Mouse (Mus musculus): ENCODE data around the gene Pnma5.

Gene Pnma5

DNA sequence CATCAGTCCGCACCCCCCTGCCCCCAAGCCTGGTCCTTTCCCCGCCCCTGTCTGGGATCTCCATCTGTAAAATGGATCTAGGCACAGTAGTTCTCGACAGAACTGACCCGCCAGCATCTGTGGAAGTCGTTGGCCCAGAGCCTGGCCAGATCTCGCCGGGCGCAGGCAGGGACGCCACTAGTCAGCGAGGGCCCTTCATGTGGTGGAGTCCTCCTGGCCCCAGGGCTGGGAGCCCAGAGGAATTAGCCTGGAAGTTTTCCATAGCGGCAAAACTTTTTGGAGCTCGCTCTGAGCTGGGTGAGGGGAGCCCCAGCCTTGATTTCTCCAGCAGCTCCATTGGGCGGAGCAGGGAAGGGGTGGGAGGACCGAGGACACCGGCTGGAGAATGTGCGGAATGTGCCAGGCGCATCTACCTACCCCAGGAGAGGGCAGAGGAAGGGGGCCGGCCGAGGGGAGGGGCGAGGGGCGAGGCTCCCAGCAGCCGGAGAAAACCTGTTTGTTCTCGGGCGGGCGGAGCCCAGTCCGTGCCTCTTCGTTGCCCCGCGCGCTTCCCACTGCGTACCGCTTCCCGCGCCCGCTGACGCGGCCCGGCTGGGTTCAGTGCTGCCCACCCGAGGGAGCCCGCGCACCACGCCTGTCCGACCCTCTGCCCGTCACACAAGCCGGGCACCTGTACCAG is 49.9 kb downstream of the Pnma5 start, which contains the start of gene Zfp185:
Zfp185 (plus strand) TSS at position 499 of the 679 bp plus-strand sequence.
- DNase-seq (ENCODE audit: low read depth in 2 of 2, low spot score in 2 of 2): peak in 1 of 2 experiments; percentile 11

DNA sequence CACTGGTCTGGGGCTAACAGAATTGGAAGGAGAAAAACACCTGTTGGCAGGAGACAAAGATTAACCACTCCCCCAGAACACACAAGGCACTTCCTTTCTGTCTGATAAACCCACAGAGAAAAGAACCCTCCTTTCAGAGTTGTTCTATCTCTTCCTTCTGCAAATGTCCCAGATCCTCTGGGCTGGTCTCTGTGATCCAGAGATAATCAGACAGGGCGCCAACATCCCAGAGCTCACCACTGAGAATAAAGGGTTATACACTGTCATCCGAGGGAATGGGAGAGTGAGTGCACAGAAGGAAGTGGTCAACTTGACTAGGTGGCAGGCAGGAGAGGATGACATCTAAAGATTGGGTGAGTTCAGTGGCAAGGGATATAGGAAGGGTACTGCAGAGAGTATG is 51.3 kb downstream of the Pnma5 start:
- DNase-seq (ENCODE audit: low read depth in 2 of 2, low spot score in 2 of 2): no peak
